Mouse (Mus musculus) C2C12 (cell line): ENCODE data around the gene Actr1b. TPM values are rescaled to one million over a fixed set of nuclear protein-coding genes. Genes with fewer than 3 reads are reported as not detected.

Source experiments
- H3K27me3 ChIP-seq: one replicate; pipeline ENCODE4 v1.6.1; 2011; ENCODE audit not compliant: control insufficient read depth, insufficient read depth, insufficient read length
- H3K36me3 ChIP-seq: one replicate; pipeline ENCODE4 v1.6.1; 2011; ENCODE audit not compliant: control insufficient read depth, insufficient read depth
- H3K4me3 ChIP-seq: one replicate; pipeline ENCODE4 v1.5.1; 2011; ENCODE audit warnings: mild to moderate bottlenecking, control low read depth; ENCODE audit not compliant: poor library complexity, insufficient read depth, severe bottlenecking
- H3K79me2 ChIP-seq: one replicate; pipeline ENCODE4 v1.6.1; 2011; ENCODE audit not compliant: control insufficient read depth, insufficient read depth
- H3K79me3 ChIP-seq: one replicate; pipeline ENCODE4 v1.6.1; 2011; ENCODE audit warnings: low read depth, control low read depth
- H3ac ChIP-seq: one replicate; pipeline ENCODE3; 2011; ENCODE audit warnings: low read depth; ENCODE audit not compliant: control insufficient read depth, insufficient read length
- CEBPB ChIP-seq: IDR thresholded peaks from one replicate; pipeline ENCODE4 v1.6.1; 2011; ENCODE audit warnings: low read depth, mild to moderate bottlenecking, control low read depth, moderate library complexity
- CTCF ChIP-seq: IDR thresholded peaks from one replicate; pipeline ENCODE4 v1.5.1; 2011; ENCODE audit not compliant: control insufficient read depth, insufficient read depth, insufficient read length
- FOSL1 ChIP-seq: IDR thresholded peaks from one replicate; pipeline ENCODE4 v1.8.0; 2011; ENCODE audit warnings: mild to moderate bottlenecking, low read length; ENCODE audit not compliant: poor library complexity, insufficient read depth, severe bottlenecking
- MAX ChIP-seq: IDR thresholded peaks from one replicate; pipeline ENCODE4 v1.6.1; 2011; ENCODE audit warnings: mild to moderate bottlenecking, control low read depth
- MYOD1 ChIP-seq: IDR thresholded peaks from one replicate; pipeline ENCODE4 v1.6.1; 2011; ENCODE audit warnings: low read depth; ENCODE audit not compliant: control insufficient read depth, insufficient read length
- MYOG ChIP-seq: IDR thresholded peaks from one replicate; pipeline ENCODE4 v1.6.1; 2011; ENCODE audit not compliant: control insufficient read depth, insufficient read length; ENCODE audit errors: extremely low read depth
- USF1 ChIP-seq: IDR thresholded peaks from one replicate; pipeline ENCODE4 v1.6.1; 2011; ENCODE audit warnings: low read depth, mild to moderate bottlenecking, control low read depth, moderate library complexity
- polyA plus RNA-seq: library from polyadenylated mRNA; unstranded; fragments of >200 nt; fragmentation: generic; extraction: Trizol; gene quantifications from one replicate; pipeline ENCODE4 v1.2.1, GENCODE M21; 2012; ENCODE audit warnings: missing spikeins

Gene Actr1b
- polyA plus RNA-seq, 1 experiment = 106 TPM

- no peaks in the 10 kb centered on the region for H3K79me2 ChIP-seq
- no peak for TF ChIP-seq MYOG
- no peak for TF ChIP-seq FOSL1
- TF ChIP-seq CEBPB = no peak
- TF ChIP-seq MAX = no peak
- no peak for TF ChIP-seq CTCF
- TF ChIP-seq MYOD1 = no peak
- no peak for TF ChIP-seq USF1
These were observed 48.3 kb downstream of the Actr1b start for GRCm38 (mm10) chr1:36665934-36666333.

GRCm38 (mm10) chr1:36665165-36665723, 49.0 kb downstream of the Actr1b start:
- H3K36me3 ChIP-seq = no peaks in the 10 kb centered on the region
- H3K79me3 ChIP-seq = no peaks in the 10 kb centered on the region
- TF ChIP-seq MYOG (no peak), CTCF (no peak), USF1 (no peak)
- H3K27me3 ChIP-seq = no peaks in the 10 kb centered on the region
- no peaks in the 10 kb centered on the region for H3K79me2 ChIP-seq
- H3ac ChIP-seq = no peak overlapping the region
- no peak overlapping the region for H3K4me3 ChIP-seq

More at GRCm38 (mm10) chr1:36665934-36666333, 48.3 kb downstream of the Actr1b start:
- H3K4me3 ChIP-seq = no peak overlapping the region
- H3K27me3 ChIP-seq = no peaks in the 10 kb centered on the region
- no peaks in the 10 kb centered on the region for H3K36me3 ChIP-seq
- no peaks in the 10 kb centered on the region for H3K79me3 ChIP-seq
- H3ac ChIP-seq = no peak overlapping the region

- H3K79me3 ChIP-seq = no peaks in the 10 kb centered on the region
- H3K4me3 ChIP-seq = no peak overlapping the region
- TF ChIP-seq CTCF (peak; percentile 16), MAX (no peak), CEBPB (no peak)
- H3ac ChIP-seq = no peak overlapping the region
- no peaks in the 10 kb centered on the region for H3K27me3 ChIP-seq
- H3K79me2 ChIP-seq = no peaks in the 10 kb centered on the region
- H3K36me3 ChIP-seq = no peaks in the 10 kb centered on the region
These were observed 49.8 kb downstream of the Actr1b start for GRCm38 (mm10) chr1:36664457-36664856.

- H3K27me3 ChIP-seq = peaks cover 6% of the 10 kb centered on the region
- no peaks in the 10 kb centered on the region for H3K79me2 ChIP-seq
- TF ChIP-seq MAX (no peak), CTCF (no peak), USF1 (no peak), FOSL1 (no peak), MYOD1 (no peak), CEBPB (no peak), MYOG (no peak)
- H3K36me3 ChIP-seq = no peaks in the 10 kb centered on the region
- H3K79me3 ChIP-seq = no peaks in the 10 kb centered on the region
- H3K4me3 ChIP-seq = no peak overlapping the region
- no peak overlapping the region for H3ac ChIP-seq
These were observed 55.4 kb downstream of the Actr1b start for GRCm38 (mm10) chr1:36658621-36659399.

- no peak for TF ChIP-seq MAX
- no peak for TF ChIP-seq FOSL1
- no peak for TF ChIP-seq MYOG
- TF ChIP-seq CTCF = no peak
- H3K79me2 ChIP-seq = no peaks in the 10 kb centered on the region
- H3K79me3 ChIP-seq = no peaks in the 10 kb centered on the region
- no peaks in the 10 kb centered on the region for H3K36me3 ChIP-seq
- H3K27me3 ChIP-seq = peaks cover 6% of the 10 kb centered on the region
- no peak overlapping the region for H3ac ChIP-seq
- no peak overlapping the region for H3K4me3 ChIP-seq
These were observed 56.4 kb downstream of the Actr1b start for GRCm38 (mm10) chr1:36657658-36658415.

GRCm38 (mm10) chr1:36656233-36656632, 58.0 kb downstream of the Actr1b start:
- Histone ChIP-seq H3K4me3 (no peak overlapping the region), H3K36me3 (no peaks in the 10 kb centered on the region), H3K79me2 (no peaks in the 10 kb centered on the region), H3K27me3 (peaks cover 6% of the 10 kb centered on the region), H3K79me3 (no peaks in the 10 kb centered on the region), H3ac (no peak overlapping the region)
- TF ChIP-seq MYOD1 (no peak), CEBPB (no peak), FOSL1 (no peak), MYOG (no peak), MAX (no peak), USF1 (no peak), CTCF (no peak)
